Mouse (Mus musculus): ENCODE results near the gene Hist1h4f. TPM values are rescaled to one million over a fixed set of nuclear protein-coding genes. Genes with fewer than 3 reads are reported as not detected.
"Not testable (repeated sequence)": the region's sequence is repeated elsewhere in the genome, so short reads cannot be mapped to it uniquely, and the experiment has no call there.

Gene Hist1h4f
- polyA plus RNA-seq, 1 experiment from 2014 or later: 2.3 TPM

DNA sequence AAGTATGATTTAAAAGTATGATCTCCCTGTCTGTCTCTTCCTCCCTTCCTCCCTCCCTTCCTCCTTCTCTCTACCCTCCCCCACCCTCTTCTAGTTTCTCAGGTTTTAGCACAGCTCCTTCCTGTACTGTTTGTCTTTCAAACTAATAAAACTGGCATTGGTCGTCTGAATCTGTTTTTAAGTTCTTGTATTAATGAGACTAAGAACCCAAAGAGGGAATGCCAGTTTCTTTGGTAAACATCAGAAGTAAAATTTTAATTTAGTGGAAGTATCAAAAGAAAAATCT lies 35.4 kb upstream of the Hist1h4f start:
- H3K9ac ChIP-seq (ENCODE audit: low read length): peak overlapping the region; percentile 46; the same call in 1 of the 2 replicates
- no peak for DNase-seq (ENCODE audit: low spot score)
- H3K36me3 ChIP-seq (ENCODE audit: control insufficient read depth, insufficient read depth, low read length): no peaks in the 10 kb centered on the region
- ATAC-seq (ENCODE audit: insufficient number of reproducible peaks, low FRiP score, low TSS enrichment, low read depth): no peak
- WGBS: 0% methylated on average over 1 of the region's 1 CpGs
- peak overlapping the region; percentile 29; the same call in 1 of the 2 replicates for H3K4me2 ChIP-seq (ENCODE audit: low read depth, severe bottlenecking)
- no peaks in the 10 kb centered on the region for H3K9me3 ChIP-seq (ENCODE audit: control insufficient read depth, low read length)
- H3K4me3 ChIP-seq (ENCODE audit: low read depth, low read length): no peak overlapping the region
- no peaks in the 10 kb centered on the region for H3K27me3 ChIP-seq (ENCODE audit: control insufficient read depth, insufficient read depth, low read length)
- H3K27ac ChIP-seq (replicated peaks; ENCODE audit: low read depth, low read length): peak overlapping the region; percentile 85
- H3K4me1 ChIP-seq (ENCODE audit: control insufficient read depth, insufficient read depth, low read length): peaks cover 6% of the 10 kb centered on the region; the same call in 1 of the 2 replicates

DNA sequence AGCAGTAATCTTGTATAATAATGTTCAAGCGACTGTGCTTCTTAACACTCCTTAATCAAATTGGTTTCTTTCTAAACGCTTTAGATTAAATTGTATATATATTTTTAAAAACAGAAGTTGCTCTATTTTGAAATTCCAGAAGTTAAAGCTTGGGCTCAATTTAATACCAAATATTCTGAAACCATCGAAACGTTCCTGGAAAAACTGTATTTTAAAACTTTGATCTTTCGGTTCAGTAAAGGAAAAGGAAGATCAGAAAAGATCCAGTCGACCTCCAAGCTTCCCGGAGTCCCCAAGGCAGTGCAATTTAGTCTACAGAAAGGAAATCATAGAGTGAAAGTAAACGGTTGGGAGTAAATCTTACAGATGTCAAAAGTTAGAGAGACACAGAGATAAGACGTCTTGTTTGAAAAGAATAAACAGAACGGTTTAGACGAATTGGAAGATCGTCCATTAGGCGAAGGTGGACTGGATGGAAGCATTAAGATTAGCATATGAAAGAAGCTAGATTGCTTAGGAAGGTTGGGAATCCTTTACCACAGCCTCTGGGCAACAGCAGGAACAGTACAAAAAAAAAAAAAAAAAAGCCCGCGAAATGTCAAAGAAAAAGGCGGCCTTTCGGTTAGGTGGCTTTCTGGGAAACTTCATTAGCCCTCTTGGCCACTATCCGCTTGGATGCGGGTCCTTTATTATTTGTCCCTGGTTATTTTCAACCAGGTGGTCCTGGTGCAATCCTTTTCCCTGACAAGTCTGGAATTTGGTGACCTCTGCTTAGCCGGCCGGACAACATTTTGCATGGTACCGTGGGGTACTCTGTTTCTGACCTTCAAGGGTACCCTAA lies 34.9 kb upstream of the Hist1h4f start:
- no peaks in the 10 kb centered on the region for H3K36me3 ChIP-seq (ENCODE audit: control insufficient read depth, insufficient read depth, low read length)
- H3K27ac ChIP-seq (replicated peaks; ENCODE audit: low read depth, low read length): peak overlapping the region; percentile 85
- peaks cover 6% of the 10 kb centered on the region; the same call in 1 of the 2 replicates for H3K4me1 ChIP-seq (ENCODE audit: control insufficient read depth, insufficient read depth, low read length)
- WGBS: 2% methylated on average over 22 of the region's 22 CpGs
- no peaks in the 10 kb centered on the region for H3K9me3 ChIP-seq (ENCODE audit: control insufficient read depth, low read length)
- H3K4me2 ChIP-seq (ENCODE audit: low read depth, severe bottlenecking): peak overlapping the region; percentile 29
- H3K27me3 ChIP-seq (ENCODE audit: control insufficient read depth, insufficient read depth, low read length): no peaks in the 10 kb centered on the region
- ATAC-seq (ENCODE audit: insufficient number of reproducible peaks, low FRiP score, low TSS enrichment, low read depth) (no peak), DNase-seq (ENCODE audit: low spot score) (peak; percentile 58)
- peak overlapping the region; percentile 46 for H3K9ac ChIP-seq (ENCODE audit: low read length)
- H3K4me3 ChIP-seq (ENCODE audit: low read depth, low read length): peak overlapping the region; percentile 3; the same call in 1 of the 2 replicates

DNA sequence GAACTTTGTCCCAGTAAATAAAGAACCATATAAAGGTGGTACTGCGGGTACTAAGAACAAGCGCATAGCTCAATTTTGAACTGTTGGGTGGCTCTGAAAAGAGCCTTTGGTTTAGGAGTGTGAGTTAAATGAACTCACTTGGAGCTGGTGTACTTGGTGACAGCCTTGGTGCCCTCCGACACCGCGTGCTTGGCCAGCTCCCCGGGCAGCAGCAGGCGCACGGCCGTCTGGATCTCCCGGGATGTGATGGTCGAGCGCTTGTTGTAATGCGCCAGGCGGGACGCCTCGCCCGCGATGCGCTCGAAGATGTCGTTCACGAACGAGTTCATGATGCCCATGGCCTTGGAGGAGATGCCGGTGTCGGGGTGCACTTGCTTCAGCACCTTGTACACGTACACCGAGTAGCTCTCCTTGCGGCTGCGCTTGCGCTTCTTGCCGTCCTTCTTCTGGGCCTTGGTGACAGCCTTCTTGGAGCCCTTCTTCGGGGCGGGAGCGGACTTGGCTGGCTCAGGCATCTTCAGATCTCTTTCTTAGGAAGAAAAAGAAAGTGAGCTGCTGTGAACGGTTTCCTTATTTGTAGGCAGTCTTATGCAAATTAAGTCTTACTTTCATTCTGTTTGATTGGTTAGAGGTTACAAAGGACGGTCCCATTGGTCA lies 34.1 kb upstream of the Hist1h4f start:
- peak overlapping the region; percentile 39 for H3K4me3 ChIP-seq (ENCODE audit: low read depth, low read length)
- H3K27ac ChIP-seq (replicated peaks; ENCODE audit: low read depth, low read length): peak overlapping the region; percentile 98
- not testable (repeated sequence) for H3K4me1 ChIP-seq (ENCODE audit: control insufficient read depth, insufficient read depth, low read length); H3K27me3 ChIP-seq (ENCODE audit: control insufficient read depth, insufficient read depth, low read length); H3K36me3 ChIP-seq (ENCODE audit: control insufficient read depth, insufficient read depth, low read length); H3K9me3 ChIP-seq (ENCODE audit: control insufficient read depth, low read length)
- H3K9ac ChIP-seq (ENCODE audit: low read length): peak overlapping the region; percentile 77
- peak overlapping the region; percentile 70 for H3K4me2 ChIP-seq (ENCODE audit: low read depth, severe bottlenecking)
- WGBS: under 1% methylated on average over 21 of the region's 36 CpGs
- DNase-seq (ENCODE audit: low spot score) (peak; percentile 80), ATAC-seq (ENCODE audit: insufficient number of reproducible peaks, low FRiP score, low TSS enrichment, low read depth) (peak; percentile 88)

GRCm38 (mm10) chr13:23585029-23585441 lies 33.6 kb upstream of the Hist1h4f start:
- whole genome bisulfite sequencing: under 1% methylated on average over 21 of the region's 21 CpGs
- peak; percentile 87 for DNase-seq (ENCODE audit: low spot score)
- Histone ChIP-seq H3K9ac (ENCODE audit: low read length) (peak overlapping the region; percentile 77), H3K36me3 (ENCODE audit: control insufficient read depth, insufficient read depth, low read length) (no peaks in the 10 kb centered on the region), H3K27ac (replicated peaks; ENCODE audit: low read depth, low read length) (peak overlapping the region; percentile 98), H3K4me2 (ENCODE audit: low read depth, severe bottlenecking) (peak overlapping the region; percentile 70), H3K4me1 (ENCODE audit: control insufficient read depth, insufficient read depth, low read length) (peaks cover 9% of the 10 kb centered on the region; the same call in 1 of the 2 replicates), H3K27me3 (ENCODE audit: control insufficient read depth, insufficient read depth, low read length) (no peaks in the 10 kb centered on the region), H3K4me3 (ENCODE audit: low read depth, low read length) (peak overlapping the region; percentile 39), H3K9me3 (ENCODE audit: control insufficient read depth, low read length) (no peaks in the 10 kb centered on the region)
- ATAC-seq (ENCODE audit: insufficient number of reproducible peaks, low FRiP score, low TSS enrichment, low read depth): no peak

DNA sequence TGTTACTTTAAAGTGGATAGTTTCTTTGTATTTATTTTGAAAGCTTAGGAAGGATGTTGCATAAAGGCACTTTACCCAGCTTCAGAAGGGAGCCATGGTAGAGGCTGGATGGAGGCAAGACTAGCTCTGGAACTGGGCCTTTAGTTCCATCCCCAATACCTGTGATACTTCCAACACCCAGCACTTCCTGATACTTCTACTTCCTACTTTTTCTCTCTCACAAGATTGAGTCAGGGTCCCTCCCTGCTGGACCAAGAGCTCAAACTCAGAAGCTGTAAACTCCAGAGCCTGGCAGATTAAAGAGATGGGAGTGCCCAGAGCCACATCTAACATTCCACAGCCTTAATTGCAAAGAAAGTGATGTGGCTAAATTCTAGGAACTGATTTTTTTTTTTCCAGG lies 32.9 kb upstream of the Hist1h4f start:
- no peaks in the 10 kb centered on the region for H3K36me3 ChIP-seq (ENCODE audit: control insufficient read depth, insufficient read depth, low read length)
- peak overlapping the region; percentile 70 for H3K4me2 ChIP-seq (ENCODE audit: low read depth, severe bottlenecking)
- H3K9ac ChIP-seq (ENCODE audit: low read length): peak overlapping the region; percentile 77
- peak overlapping the region; percentile 39; the same call in 1 of the 2 replicates for H3K4me3 ChIP-seq (ENCODE audit: low read depth, low read length)
- peaks cover 9% of the 10 kb centered on the region; the same call in 1 of the 2 replicates for H3K4me1 ChIP-seq (ENCODE audit: control insufficient read depth, insufficient read depth, low read length)
- peak overlapping the region; percentile 98 for H3K27ac ChIP-seq (replicated peaks; ENCODE audit: low read depth, low read length)
- no peaks in the 10 kb centered on the region for H3K27me3 ChIP-seq (ENCODE audit: control insufficient read depth, insufficient read depth, low read length)
- ATAC-seq (ENCODE audit: insufficient number of reproducible peaks, low FRiP score, low TSS enrichment, low read depth) (no peak), DNase-seq (ENCODE audit: low spot score) (peak; percentile 50)
- H3K9me3 ChIP-seq (ENCODE audit: control insufficient read depth, low read length): no peaks in the 10 kb centered on the region

DNA sequence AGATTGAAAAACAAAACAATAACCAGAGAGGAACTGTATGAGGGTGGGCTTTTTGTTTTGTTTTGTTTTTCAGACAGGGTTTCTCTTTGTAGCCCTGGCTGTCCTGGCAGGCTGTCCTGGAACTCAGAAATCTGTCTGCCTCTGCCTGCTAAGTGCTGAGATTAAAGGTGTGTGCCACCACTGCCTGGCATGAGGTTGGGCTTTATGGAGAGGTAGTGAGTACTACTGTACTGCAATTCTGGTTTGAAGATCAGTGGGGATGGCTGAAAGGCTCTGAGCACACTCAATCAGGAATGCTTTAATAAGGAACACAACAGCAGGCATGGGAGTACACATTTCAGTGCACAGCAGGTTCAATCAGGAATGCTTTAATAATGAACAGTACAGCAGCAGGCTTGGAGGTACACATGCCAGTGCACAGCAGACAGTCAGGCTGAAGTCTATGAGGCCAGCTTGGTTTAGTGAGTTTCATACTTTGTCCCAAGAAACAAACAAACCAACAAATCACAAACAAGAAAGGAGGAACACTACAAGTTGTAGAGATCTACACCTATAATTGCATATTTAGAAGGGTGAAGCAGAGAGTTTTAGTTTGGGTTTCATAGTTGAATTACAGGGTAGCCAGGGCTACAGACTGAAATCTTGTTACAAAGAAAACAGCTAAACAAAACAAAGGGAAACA lies 32.1 kb upstream of the Hist1h4f start:
- DNase-seq (ENCODE audit: low spot score) (peak; percentile 32), ATAC-seq (ENCODE audit: insufficient number of reproducible peaks, low FRiP score, low TSS enrichment, low read depth) (no peak)
- H3K36me3 ChIP-seq (ENCODE audit: control insufficient read depth, insufficient read depth, low read length): no peaks in the 10 kb centered on the region
- H3K4me2 ChIP-seq (ENCODE audit: low read depth, severe bottlenecking): no peak overlapping the region
- peak overlapping the region; percentile 17; the same call in 1 of the 2 replicates for H3K9ac ChIP-seq (ENCODE audit: low read length)
- H3K27me3 ChIP-seq (ENCODE audit: control insufficient read depth, insufficient read depth, low read length): no peaks in the 10 kb centered on the region
- peak overlapping the region; percentile 98 for H3K27ac ChIP-seq (replicated peaks; ENCODE audit: low read depth, low read length)
- H3K4me3 ChIP-seq (ENCODE audit: low read depth, low read length): no peak overlapping the region
- H3K4me1 ChIP-seq (ENCODE audit: control insufficient read depth, insufficient read depth, low read length): peaks cover 9% of the 10 kb centered on the region; the same call in 1 of the 2 replicates
- no peaks in the 10 kb centered on the region for H3K9me3 ChIP-seq (ENCODE audit: control insufficient read depth, low read length)

DNA sequence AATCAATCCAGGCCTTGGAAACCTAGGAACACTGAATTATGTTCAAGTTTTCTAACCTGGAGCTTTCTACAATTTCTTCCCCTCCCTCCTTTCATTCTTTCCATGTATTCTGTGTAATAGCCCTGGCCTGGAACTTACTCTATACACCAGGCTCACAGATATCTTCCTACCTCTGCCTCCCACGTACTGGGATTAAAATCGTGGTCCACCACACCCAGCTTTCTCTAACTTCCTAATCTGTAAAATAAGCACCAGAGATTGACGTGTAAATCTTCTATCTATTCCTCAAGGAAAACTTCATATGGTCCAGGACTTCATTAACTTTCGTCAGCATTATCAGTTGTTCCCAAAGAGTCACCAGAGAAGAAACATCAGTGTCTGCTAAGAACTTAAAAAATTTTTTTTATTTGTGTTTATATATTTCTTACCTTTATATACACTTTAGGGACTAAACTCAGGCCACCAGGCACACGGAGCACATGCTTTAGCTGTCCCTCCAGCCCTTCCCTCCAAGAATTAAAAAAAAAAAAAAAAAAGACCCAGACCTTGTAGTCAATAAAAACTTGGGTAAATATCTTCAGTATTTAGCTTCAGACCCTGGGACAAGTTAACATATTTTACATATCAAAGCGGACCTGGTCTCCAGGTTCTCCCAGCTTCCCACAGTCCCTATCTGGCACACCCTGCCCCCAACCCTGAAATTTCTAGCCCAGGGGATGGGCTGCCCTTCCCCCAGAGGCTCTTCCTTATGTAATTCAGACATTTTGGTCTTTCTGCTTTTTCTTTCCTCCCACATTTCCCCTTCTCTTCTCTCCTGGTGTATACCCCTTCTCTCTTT lies 31.0 kb upstream of the Hist1h4f start:
- Histone ChIP-seq H3K9me3 (ENCODE audit: control insufficient read depth, low read length) (no peaks in the 10 kb centered on the region), H3K4me1 (ENCODE audit: control insufficient read depth, insufficient read depth, low read length) (peaks cover 9% of the 10 kb centered on the region; the same call in 1 of the 2 replicates), H3K27ac (replicated peaks; ENCODE audit: low read depth, low read length) (peak overlapping the region; percentile 98), H3K9ac (ENCODE audit: low read length) (peak overlapping the region; percentile 83), H3K4me2 (ENCODE audit: low read depth, severe bottlenecking) (peak overlapping the region; percentile 82), H3K4me3 (ENCODE audit: low read depth, low read length) (peak overlapping the region; percentile 54), H3K36me3 (ENCODE audit: control insufficient read depth, insufficient read depth, low read length) (no peaks in the 10 kb centered on the region), H3K27me3 (ENCODE audit: control insufficient read depth, insufficient read depth, low read length) (no peaks in the 10 kb centered on the region)
- WGBS: 4% methylated on average over 6 of the region's 6 CpGs
- DNase-seq (ENCODE audit: low spot score) (peak; percentile 58), ATAC-seq (ENCODE audit: insufficient number of reproducible peaks, low FRiP score, low TSS enrichment, low read depth) (no peak)

All from limb, embryonic 11.5 days (tissue).